Mouse (Mus musculus): ENCODE data around the gene Gfpt1. TPM values are rescaled to one million over a fixed set of nuclear protein-coding genes. Genes with fewer than 3 reads are reported as not detected.

Gfpt1 gene
- total and polyA plus RNA-seq, 2 experiments from 2014 or later, result 6.7 to 10.0 TPM

DNA sequence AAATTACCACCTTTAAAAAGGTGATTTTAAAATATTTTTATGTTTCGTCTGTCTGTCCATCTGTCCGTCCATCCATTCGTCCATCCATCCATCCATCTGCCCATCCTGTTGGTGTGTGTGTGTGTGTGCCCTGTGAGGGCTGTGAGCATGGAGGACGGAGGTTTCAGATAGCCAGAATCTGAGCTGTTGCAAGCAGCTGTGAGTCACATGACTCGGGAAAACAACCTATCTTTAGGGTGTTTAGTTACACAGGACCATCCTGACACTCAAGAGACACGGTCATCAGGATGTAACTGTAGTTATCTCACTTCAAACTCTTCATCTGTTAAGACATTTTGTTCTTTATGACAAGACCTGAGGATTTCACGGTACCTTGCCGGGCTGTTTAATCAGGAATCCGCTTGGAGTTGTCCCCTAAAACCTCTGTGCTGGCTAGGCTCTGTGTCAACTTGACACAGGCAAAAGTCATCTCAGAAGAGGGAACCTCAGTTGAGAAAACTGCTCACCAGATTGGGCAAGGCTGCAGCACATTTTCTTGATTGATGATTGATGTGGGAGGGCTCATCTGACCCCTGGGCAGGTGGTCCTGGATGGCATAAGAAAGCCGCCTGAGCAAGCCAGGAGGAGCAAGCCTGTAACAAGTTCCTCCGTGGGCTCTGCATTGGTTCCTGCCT, 61.6 kb downstream of the Gfpt1 start, which contains the start of gene D6Ertd527e:
Gene D6Ertd527e (plus strand): TSS at position 624 of the 674 bp plus-strand sequence.
- 75% methylated on average over 11 of the region's 11 CpGs for WGBS
- Histone ChIP-seq H3K27ac (ENCODE audit: low read depth) (no peak within 1 kb of the TSS), H3K36me3 (replicated peaks; ENCODE audit: control insufficient read depth, insufficient read depth, low read length) (no peaks in the 10 kb centered on the region), H3K9ac (replicated peaks; ENCODE audit: low read depth, low read length) (no peak within 1 kb of the TSS), H3K4me2 (ENCODE audit: low read depth, low read length) (no peak within 1 kb of the TSS), H3K4me1 (ENCODE audit: control insufficient read depth, insufficient read depth) (0 out of 2 replicates have a peak, but pooled peaks cover 3% of the 10 kb centered on the region), H3K4me3 (ENCODE audit: low read depth, low read length) (no peak within 1 kb of the TSS), H3K27me3 (ENCODE audit: control insufficient read depth, insufficient read depth, low read length) (no peaks in the 10 kb centered on the region), H3K9me3 (replicated peaks; ENCODE audit: control insufficient read depth, low read length) (no peaks in the 10 kb centered on the region)
- TF ChIP-seq EP300 (IDR thresholded peaks at IDR 0.05; ENCODE audit: low read depth) (no peak), CTCF (IDR thresholded peaks at IDR 0.05; ENCODE audit: low read depth) (no peak)
- DNase-seq (ENCODE audit: low spot score) (no peak), ATAC-seq (ENCODE audit: insufficient read depth, low read depth) (no peak)

- Histone ChIP-seq H3K9me3 (replicated peaks; ENCODE audit: control insufficient read depth, low read length) (no peaks in the 10 kb centered on the region), H3K4me1 (ENCODE audit: control insufficient read depth, insufficient read depth) (no peaks in the 10 kb centered on the region), H3K4me2 (ENCODE audit: low read depth, low read length) (no peak overlapping the region), H3K27ac (ENCODE audit: low read depth) (peak overlapping the region; percentile 50), H3K4me3 (ENCODE audit: low read depth, low read length) (no peak overlapping the region), H3K36me3 (replicated peaks; ENCODE audit: control insufficient read depth, insufficient read depth, low read length) (no peaks in the 10 kb centered on the region), H3K9ac (replicated peaks; ENCODE audit: low read depth, low read length) (no peak overlapping the region), H3K27me3 (ENCODE audit: control insufficient read depth, insufficient read depth, low read length) (no peaks in the 10 kb centered on the region)
- ATAC-seq (ENCODE audit: insufficient read depth, low read depth), result no peak
- no peak for DNase-seq (ENCODE audit: low spot score)
- WGBS, result 81% methylated on average over 1 of the region's 1 CpGs
- TF ChIP-seq EP300 (IDR thresholded peaks at IDR 0.05; ENCODE audit: low read depth) (no peak), CTCF (IDR thresholded peaks at IDR 0.05; ENCODE audit: low read depth) (no peak)
Observed at GRCm38 (mm10) chr6:87111493-87111892, 68.8 kb downstream of the Gfpt1 start.

GRCm38 (mm10) chr6:87112125-87112524, 69.5 kb downstream of the Gfpt1 start:
- H3K27me3 ChIP-seq (ENCODE audit: control insufficient read depth, insufficient read depth, low read length), result no peaks in the 10 kb centered on the region
- H3K9ac ChIP-seq (replicated peaks; ENCODE audit: low read depth, low read length), result no peak overlapping the region
- H3K4me2 ChIP-seq (ENCODE audit: low read depth, low read length), result no peak overlapping the region
- no peak overlapping the region for H3K4me3 ChIP-seq (ENCODE audit: low read depth, low read length)
- DNase-seq (ENCODE audit: low spot score) (no peak), ATAC-seq (ENCODE audit: insufficient read depth, low read depth) (peak; percentile 66; the same call in 1 of the 2 replicates)
- 83% methylated on average over 6 of the region's 6 CpGs for WGBS
- H3K4me1 ChIP-seq (ENCODE audit: control insufficient read depth, insufficient read depth), result no peaks in the 10 kb centered on the region
- TF ChIP-seq EP300 (IDR thresholded peaks at IDR 0.05; ENCODE audit: low read depth) (no peak), CTCF (IDR thresholded peaks at IDR 0.05; ENCODE audit: low read depth) (no peak)
- peak overlapping the region; percentile 50 for H3K27ac ChIP-seq (ENCODE audit: low read depth)
- no peaks in the 10 kb centered on the region for H3K36me3 ChIP-seq (replicated peaks; ENCODE audit: control insufficient read depth, insufficient read depth, low read length)
- no peaks in the 10 kb centered on the region for H3K9me3 ChIP-seq (replicated peaks; ENCODE audit: control insufficient read depth, low read length)

DNA sequence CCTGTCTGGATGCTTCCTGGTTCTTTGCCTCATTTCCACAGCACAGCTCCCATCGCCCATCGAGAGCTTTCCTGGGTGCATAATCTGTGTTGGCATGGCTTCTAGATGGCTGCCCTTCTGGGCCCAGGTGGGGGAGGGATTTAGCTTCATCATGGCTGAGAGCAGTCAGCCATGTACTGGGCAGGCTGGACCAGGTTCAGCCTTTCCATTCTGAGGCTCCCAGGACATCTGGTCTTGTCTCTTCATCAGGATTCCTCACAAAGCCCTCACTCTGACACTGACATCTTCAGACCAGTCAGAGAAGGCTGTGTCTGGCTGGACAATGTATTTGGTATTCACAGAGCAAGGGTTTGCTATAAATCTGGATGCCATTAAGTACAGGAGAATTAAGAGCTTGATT, 73.3 kb downstream of the Gfpt1 start:
- H3K4me1 ChIP-seq (ENCODE audit: control insufficient read depth, insufficient read depth), result 0 out of 2 replicates have a peak, but pooled peaks cover 3% of the 10 kb centered on the region
- 70% methylated on average over 2 of the region's 2 CpGs for WGBS
- DNase-seq (ENCODE audit: low spot score), result no peak
- H3K27me3 ChIP-seq (ENCODE audit: control insufficient read depth, insufficient read depth, low read length), result no peaks in the 10 kb centered on the region
- no peak for ATAC-seq (ENCODE audit: insufficient read depth, low read depth)
- no peak overlapping the region for H3K27ac ChIP-seq (ENCODE audit: low read depth)
- no peak overlapping the region for H3K9ac ChIP-seq (replicated peaks; ENCODE audit: low read depth, low read length)
- no peaks in the 10 kb centered on the region for H3K36me3 ChIP-seq (replicated peaks; ENCODE audit: control insufficient read depth, insufficient read depth, low read length)
- no peak overlapping the region for H3K4me3 ChIP-seq (ENCODE audit: low read depth, low read length)
- H3K9me3 ChIP-seq (replicated peaks; ENCODE audit: control insufficient read depth, low read length), result no peaks in the 10 kb centered on the region
- no peak overlapping the region for H3K4me2 ChIP-seq (ENCODE audit: low read depth, low read length)
- TF ChIP-seq CTCF (IDR thresholded peaks at IDR 0.05; ENCODE audit: low read depth) (no peak), EP300 (IDR thresholded peaks at IDR 0.05; ENCODE audit: low read depth) (no peak)

- no peaks in the 10 kb centered on the region for H3K27me3 ChIP-seq (ENCODE audit: control insufficient read depth, insufficient read depth, low read length)
- H3K9ac ChIP-seq (replicated peaks; ENCODE audit: low read depth, low read length), result no peak overlapping the region
- WGBS, result 86% methylated on average over 7 of the region's 7 CpGs
- no peak for ATAC-seq (ENCODE audit: insufficient read depth, low read depth)
- no peak for TF ChIP-seq EP300 (IDR thresholded peaks at IDR 0.05; ENCODE audit: low read depth)
- no peak for TF ChIP-seq CTCF (IDR thresholded peaks at IDR 0.05; ENCODE audit: low read depth)
- H3K4me3 ChIP-seq (ENCODE audit: low read depth, low read length), result no peak overlapping the region
- H3K36me3 ChIP-seq (replicated peaks; ENCODE audit: control insufficient read depth, insufficient read depth, low read length), result no peaks in the 10 kb centered on the region
- no peak overlapping the region for H3K27ac ChIP-seq (ENCODE audit: low read depth)
- 0 out of 2 replicates have a peak, but pooled peaks cover 3% of the 10 kb centered on the region for H3K4me1 ChIP-seq (ENCODE audit: control insufficient read depth, insufficient read depth)
- no peak for DNase-seq (ENCODE audit: low spot score)
- no peak overlapping the region for H3K4me2 ChIP-seq (ENCODE audit: low read depth, low read length)
- H3K9me3 ChIP-seq (replicated peaks; ENCODE audit: control insufficient read depth, low read length), result no peaks in the 10 kb centered on the region
Observed at GRCm38 (mm10) chr6:87116596-87116995, 74.0 kb downstream of the Gfpt1 start.

All from heart, postnatal 0 days (tissue).